Mouse (Mus musculus) olfactory bulb, adult 2 months (tissue): ENCODE measurements around the gene Syde1.

Experiments used
- CTCF ChIP-seq: fragments of 200-500 bp; IDR thresholded peaks from 2 replicates; pipeline ENCODE4 v1.5.1; 2012; ENCODE audit warnings: low read depth, mild to moderate bottlenecking, low read length, moderate library complexity; ENCODE audit not compliant: insufficient read depth
- POLR2A ChIP-seq: fragments of 200-500 bp; IDR thresholded peaks from 2 replicates; pipeline ENCODE4 v1.6.1; 2012; ENCODE audit warnings: mild to moderate bottlenecking, low read depth, low read length, moderate library complexity; ENCODE audit not compliant: insufficient read depth

DNA sequence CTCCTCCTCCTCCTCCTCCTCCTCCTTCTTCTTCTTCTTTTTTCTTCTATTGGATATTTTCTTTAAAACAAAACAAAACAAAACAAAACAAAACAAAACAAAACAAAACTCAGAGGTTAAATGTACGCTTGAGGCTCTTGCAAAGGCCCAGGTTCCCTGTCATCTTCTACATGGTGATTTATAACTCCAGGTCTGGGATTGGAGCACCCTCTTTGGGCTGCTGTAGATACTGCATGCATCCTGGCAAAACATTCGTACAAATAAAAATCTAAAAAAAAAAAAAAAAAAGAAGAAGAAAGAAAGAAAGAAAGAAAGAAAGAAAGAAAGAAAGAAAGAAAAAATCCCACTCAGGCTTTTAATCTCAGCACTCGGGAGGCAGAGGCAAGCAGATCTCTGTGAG is 13.3 kb upstream of the Syde1 start:
- TF ChIP-seq POLR2A = no peak
- TF ChIP-seq CTCF = no peak
